Mouse (Mus musculus): ENCODE measurements around the gene Gstm6.
"Not testable (repeated sequence)": the region's sequence is repeated elsewhere in the genome, so short reads cannot be mapped to it uniquely, and the experiment has no call there.

Gstm6 gene

DNA sequence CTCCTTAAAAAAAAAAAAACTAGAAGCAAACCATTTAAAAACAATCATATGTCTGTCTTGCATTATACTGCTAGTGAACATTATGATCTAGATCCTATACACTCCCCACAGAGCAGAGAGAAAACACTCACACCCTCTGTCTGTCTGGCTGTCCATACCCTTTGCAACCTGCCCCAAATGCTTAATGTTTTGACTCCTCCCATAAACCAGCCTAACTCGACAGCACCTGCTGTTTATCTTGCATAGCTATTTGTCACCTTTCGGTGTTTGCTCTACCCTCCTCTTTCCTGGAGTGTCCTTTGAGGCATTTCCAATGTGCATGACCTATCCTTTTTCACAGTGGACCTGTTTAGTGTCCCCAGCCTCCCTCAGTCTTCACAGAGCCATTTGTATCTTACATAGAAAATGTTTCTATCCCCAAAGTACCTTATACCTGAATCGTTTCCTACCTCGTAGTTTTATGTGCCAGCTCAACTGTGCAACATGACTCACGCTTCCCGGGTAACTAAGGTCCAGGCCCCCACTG, 48.3 kb downstream of the Gstm6 start:
- peak; percentile 40 for DNase-seq (ENCODE audit: low read depth)

DNA sequence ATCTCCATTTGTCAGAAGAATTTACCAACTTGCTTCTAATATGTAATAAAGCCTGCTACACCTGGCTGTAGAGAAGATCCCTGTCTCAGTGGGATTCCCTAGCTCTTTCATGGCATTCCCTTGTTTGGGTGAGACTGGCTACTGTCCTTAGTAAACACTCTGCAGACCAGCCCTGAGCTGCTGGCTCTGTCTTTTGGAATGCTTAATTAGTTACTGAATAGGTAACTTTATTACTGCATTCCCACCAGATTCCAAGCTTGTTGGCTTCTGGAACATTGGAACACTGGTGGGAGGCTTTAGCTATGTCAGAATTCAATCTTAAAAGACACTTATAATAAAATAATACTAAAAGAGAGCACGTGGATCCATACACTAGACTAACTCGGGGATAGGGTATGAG, 54.3 kb downstream of the Gstm6 start:
- DNase-seq (ENCODE audit: low read depth): not testable (repeated sequence)
